Mouse (Mus musculus): ENCODE measurements at regions not wholly inside any gene's neighbourhood (a gene's known extent, or its start where the extent isn't known, plus 50 kb on each side); places are given as distances from the start of the nearest gene placed in this dataset.

GRCm38 (mm10) chr11:21010867-21011266 lies 80.2 kb upstream of the Peli1 start:
- TF ChIP-seq POLR2A (IDR thresholded peaks at IDR 0.05; ENCODE audit: control insufficient read depth in 1 of 2, insufficient read depth in 1 of 2, low read depth in 1 of 2, low read length in 2 of 2, poor library complexity in 1 of 2) (no peak), TBP (IDR thresholded peaks at IDR 0.05; ENCODE audit: low read depth, low read length) (no peak), ZMIZ1 (IDR thresholded peaks at IDR 0.05; ENCODE audit: low read depth, low read length) (no peak)
